Mouse (Mus musculus) spleen, adult 2 months (tissue): ENCODE data around the gene Rbfox1. TPM values are rescaled to one million over a fixed set of nuclear protein-coding genes. Genes with fewer than 3 reads are reported as not detected.

Experiments used
- DNase-seq, 2 experiments: peaks; one replicate each; pipeline versions ENCODE4 v3.0.0 to v3.0.0-alpha.2; 2012 to 2021; ENCODE audit warnings: low spot score in 2 of 2, low read depth in 1 of 2
- H3K27ac ChIP-seq: fragments of 200-500 bp; 2 replicates; pipeline ENCODE4 v1.5.1; 2012; ENCODE audit warnings: low read length, inconsistent platforms; ENCODE audit not compliant: insufficient read depth
- H3K27me3 ChIP-seq: fragments of 200-500 bp; 2 replicates; pipeline ENCODE4 v1.6.1; 2012; ENCODE audit warnings: mild to moderate bottlenecking, moderate library complexity, low read length, inconsistent platforms; ENCODE audit not compliant: control insufficient read depth, insufficient read depth
- H3K36me3 ChIP-seq: fragments of 200-500 bp; 2 replicates; pipeline ENCODE4 v1.6.1; 2012; ENCODE audit warnings: mild to moderate bottlenecking, low read length, inconsistent platforms; ENCODE audit not compliant: control insufficient read depth, insufficient read depth
- H3K4me1 ChIP-seq: fragments of 200-500 bp; 2 replicates; pipeline ENCODE4 v1.6.1; 2011; ENCODE audit warnings: inconsistent platforms; ENCODE audit not compliant: control insufficient read depth, insufficient read depth, insufficient read length
- H3K4me3 ChIP-seq: fragments of 200-500 bp; 2 replicates; pipeline ENCODE4 v1.5.1; 2011; ENCODE audit warnings: mild to moderate bottlenecking, inconsistent platforms; ENCODE audit not compliant: insufficient read depth, insufficient read length; ENCODE audit errors: extremely low read depth
- CTCF ChIP-seq: fragments of 200-500 bp; IDR thresholded peaks from 2 replicates; pipeline ENCODE4 v1.5.1; 2011; ENCODE audit warnings: mild to moderate bottlenecking, inconsistent platforms; ENCODE audit not compliant: insufficient read depth, insufficient read length, insufficient replicate concordance; ENCODE audit errors: extremely low read depth
- POLR2A ChIP-seq: fragments of 200-500 bp; IDR thresholded peaks from 2 replicates; pipeline ENCODE4 v1.6.1; 2011; ENCODE audit warnings: low read depth, low read length, inconsistent platforms
- WGBS: fragments of 180-500 bp; shearing (Covaris S2); methylation state at CpG from one replicate; pipeline ENCODE4 v1.1.7; 2018; 5-methylcytosine and 5-hydroxymethylcytosine counted together
- polyA plus RNA-seq: library from polyadenylated mRNA; depleted of rRNA; stranded (reverse); fragments of >200 nt; gene quantifications from 2 replicates; pipeline ENCODE4 v1.2.3, GENCODE M21; 2012

The Rbfox1 gene
- polyA plus RNA-seq, 1 experiment: 1.0 TPM

GRCm38 (mm10) chr16:5961786-5962185 is 76.6 kb downstream of the Rbfox1 start:
- DNase-seq: no peak
- 76% methylated on average over 3 of the region's 3 CpGs for WGBS

GRCm38 (mm10) chr16:5974172-5974571 is 89.0 kb downstream of the Rbfox1 start:
- Histone ChIP-seq H3K36me3 (no peaks in the 10 kb centered on the region), H3K4me1 (no peaks in the 10 kb centered on the region), H3K27ac (no peak overlapping the region), H3K4me3 (no peak overlapping the region), H3K27me3 (no peaks in the 10 kb centered on the region)
- no peak for DNase-seq
- no peak for TF ChIP-seq POLR2A
- no peak for TF ChIP-seq CTCF
- WGBS: 61% methylated on average over 2 of the region's 2 CpGs

More at GRCm38 (mm10) chr16:5961786-5962185, 76.6 kb downstream of the Rbfox1 start:
- TF ChIP-seq POLR2A (no peak), CTCF (no peak)
- no peak overlapping the region for H3K27ac ChIP-seq
- H3K36me3 ChIP-seq: no peaks in the 10 kb centered on the region
- H3K27me3 ChIP-seq: no peaks in the 10 kb centered on the region
- no peak overlapping the region for H3K4me3 ChIP-seq
- H3K4me1 ChIP-seq: no peaks in the 10 kb centered on the region

DNA sequence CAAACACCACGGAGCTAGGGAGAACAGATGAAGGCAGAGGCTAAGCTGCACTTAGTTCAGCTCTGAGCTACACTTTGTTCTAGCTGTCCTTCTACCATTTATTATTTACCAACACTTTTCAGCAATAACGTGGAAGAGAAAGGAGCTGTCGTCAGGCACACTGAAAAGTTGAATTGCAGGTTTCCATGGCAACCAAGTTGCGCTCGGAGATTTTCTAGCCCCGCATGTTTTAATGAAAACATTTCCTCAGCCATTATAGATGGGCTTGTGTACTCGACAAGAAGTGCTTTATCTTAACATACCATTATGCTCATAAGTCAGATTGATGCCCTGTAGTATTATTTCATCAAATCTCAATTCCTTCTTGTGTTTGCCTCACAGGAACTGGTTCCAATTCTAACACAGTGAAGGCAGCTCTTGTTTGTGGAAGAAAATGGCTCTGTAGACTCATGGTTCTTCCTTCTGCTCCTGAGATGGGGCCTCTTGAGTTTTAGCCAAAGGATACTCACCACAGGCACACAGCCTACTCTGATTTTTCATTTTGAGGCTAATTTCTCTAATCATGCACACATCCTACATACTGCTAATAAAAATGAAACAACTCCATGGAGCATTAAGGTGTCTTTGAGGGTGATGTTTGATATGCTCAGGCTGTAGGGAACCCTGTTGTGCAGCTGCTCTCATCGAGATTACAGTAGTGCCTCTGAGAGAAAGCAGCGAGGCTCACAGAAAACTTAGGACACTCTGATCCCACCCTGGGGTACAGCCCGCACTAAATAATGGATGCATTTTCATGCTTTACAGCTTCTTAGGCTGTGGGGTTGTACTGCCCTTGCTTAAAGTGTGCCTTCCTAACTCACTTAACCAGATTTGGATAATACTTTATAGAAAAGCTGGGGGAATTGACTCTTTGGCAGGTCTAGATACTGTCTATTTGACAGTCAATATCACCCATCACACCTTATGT is 107.2 kb downstream of the Rbfox1 start:
- H3K4me1 ChIP-seq: no peaks in the 10 kb centered on the region
- no peak overlapping the region for H3K27ac ChIP-seq
- H3K36me3 ChIP-seq: no peaks in the 10 kb centered on the region
- no peak for TF ChIP-seq POLR2A
- no peak for TF ChIP-seq CTCF
- 73% methylated on average over 10 of the region's 10 CpGs for WGBS
- DNase-seq: no peak
- H3K27me3 ChIP-seq: no peaks in the 10 kb centered on the region
- H3K4me3 ChIP-seq: no peak overlapping the region

- Histone ChIP-seq H3K4me3 (no peak overlapping the region), H3K27ac (no peak overlapping the region), H3K36me3 (no peaks in the 10 kb centered on the region), H3K27me3 (no peaks in the 10 kb centered on the region), H3K4me1 (no peaks in the 10 kb centered on the region)
- TF ChIP-seq POLR2A (no peak), CTCF (no peak)
- no peak for DNase-seq
- 82% methylated on average over 4 of the region's 4 CpGs for WGBS
These were observed 112.0 kb downstream of the Rbfox1 start for GRCm38 (mm10) chr16:5997136-5997535.

DNA sequence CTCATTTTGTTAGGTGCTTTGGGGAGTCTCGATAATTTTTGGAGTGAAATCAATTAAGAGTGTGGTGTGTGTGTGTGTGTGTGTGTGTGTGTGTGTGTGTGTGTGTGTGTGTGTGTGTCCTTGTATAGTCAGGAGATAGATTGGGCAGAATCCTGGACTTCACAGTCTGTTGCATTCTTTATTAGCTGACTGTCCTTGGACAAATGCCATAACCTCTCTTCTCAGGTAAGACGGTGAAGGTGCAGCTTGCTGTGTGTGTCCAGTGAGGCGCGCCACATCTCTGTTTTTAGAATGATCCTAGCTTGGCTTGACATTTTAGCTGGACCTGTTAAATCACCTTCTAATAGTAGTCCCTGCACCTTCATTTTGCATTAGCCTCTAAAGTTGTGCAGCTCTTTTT is 112.5 kb downstream of the Rbfox1 start:
- Histone ChIP-seq H3K4me3 (no peak overlapping the region), H3K27ac (no peak overlapping the region), H3K36me3 (no peaks in the 10 kb centered on the region), H3K4me1 (no peaks in the 10 kb centered on the region), H3K27me3 (no peaks in the 10 kb centered on the region)
- no peak for DNase-seq
- no peak for TF ChIP-seq CTCF
- no peak for TF ChIP-seq POLR2A
- WGBS: 91% methylated on average over 4 of the region's 4 CpGs

- H3K27ac ChIP-seq: no peak overlapping the region
- no peak overlapping the region for H3K4me3 ChIP-seq
- H3K36me3 ChIP-seq: no peaks in the 10 kb centered on the region
- TF ChIP-seq POLR2A (no peak), CTCF (no peak)
- no peak for DNase-seq
- WGBS: 61% methylated on average over 1 of the region's 1 CpGs
- no peaks in the 10 kb centered on the region for H3K4me1 ChIP-seq
- H3K27me3 ChIP-seq: no peaks in the 10 kb centered on the region
These were observed 114.9 kb downstream of the Rbfox1 start for GRCm38 (mm10) chr16:6000016-6000415.

- DNase-seq: no peak
- H3K27ac ChIP-seq: no peak overlapping the region
- H3K4me3 ChIP-seq: no peak overlapping the region
- no peaks in the 10 kb centered on the region for H3K27me3 ChIP-seq
- TF ChIP-seq CTCF (no peak), POLR2A (no peak)
- no peaks in the 10 kb centered on the region for H3K36me3 ChIP-seq
- no peaks in the 10 kb centered on the region for H3K4me1 ChIP-seq
These were observed 121.8 kb downstream of the Rbfox1 start for GRCm38 (mm10) chr16:6006996-6007395.
